Mouse (Mus musculus) limb, embryonic 11.5 days (tissue): ENCODE results near the gene Aldh1b1. TPM values are rescaled to one million over a fixed set of nuclear protein-coding genes. Genes with fewer than 3 reads are reported as not detected.

Experiments used
- ATAC-seq: fragments of 200-750 bp; cut with Nextera tagmentation; 2 replicates; pipeline ENCODE4 v1.8.0; 2017; ENCODE audit warnings: low read depth; ENCODE audit not compliant: insufficient number of reproducible peaks, low FRiP score, low TSS enrichment
- DNase-seq: peaks from one replicate; pipeline ENCODE4 v3.0.0-alpha.2; 2015; ENCODE audit warnings: low spot score
- H3K27ac ChIP-seq: fragments of 300-500 bp; sonication (generic); replicated peaks from 2 replicates; pipeline ENCODE4 v1.5.1; 2014; ENCODE audit warnings: low read depth, mild to moderate bottlenecking, low read length
- H3K27me3 ChIP-seq: fragments of 300-500 bp; sonication (generic); 2 replicates; pipeline ENCODE4 v1.6.1; 2014; ENCODE audit warnings: mild to moderate bottlenecking, low read length, mixed read lengths; ENCODE audit not compliant: control insufficient read depth, insufficient read depth
- H3K36me3 ChIP-seq: fragments of 300-500 bp; sonication (generic); 2 replicates; pipeline ENCODE4 v1.6.1; 2014; ENCODE audit warnings: mild to moderate bottlenecking, low read length, moderate library complexity, mixed read lengths; ENCODE audit not compliant: control insufficient read depth, insufficient read depth
- H3K4me1 ChIP-seq: fragments of 300-500 bp; sonication (generic); 2 replicates; pipeline ENCODE4 v1.6.1; 2014; ENCODE audit warnings: low read length, mixed read lengths; ENCODE audit not compliant: control insufficient read depth, insufficient read depth
- H3K4me2 ChIP-seq: fragments of 300-500 bp; sonication (generic); 2 replicates; pipeline ENCODE4 v1.6.1; 2014; ENCODE audit warnings: low read depth, mild to moderate bottlenecking, moderate library complexity; ENCODE audit not compliant: severe bottlenecking
- H3K4me3 ChIP-seq: fragments of 300-500 bp; sonication (generic); 2 replicates; pipeline ENCODE4 v1.5.1; 2014; ENCODE audit warnings: low read depth, low read length
- H3K9ac ChIP-seq: fragments of 300-500 bp; sonication (generic); 2 replicates; pipeline ENCODE4 v1.6.1; 2014; ENCODE audit warnings: mild to moderate bottlenecking, low read length
- H3K9me3 ChIP-seq: fragments of 300-500 bp; sonication (generic); 2 replicates; pipeline ENCODE4 v1.6.1; 2016; ENCODE audit warnings: low read length; ENCODE audit not compliant: control insufficient read depth
- WGBS: fragments of 180-500 bp; shearing (Covaris S2); extraction: QIAGEN DNeasy Blood & Tissue Kit; methylation state at CpG from one replicate; pipeline ENCODE4 v1.1.7; 2014; 5-methylcytosine and 5-hydroxymethylcytosine counted together
- polyA plus RNA-seq: library from polyadenylated mRNA; unstranded; fragments of >200 nt; fragmentation: Nextera tagmentation; extraction: Ambion mirVana; gene quantifications from 2 replicates; pipeline ENCODE4 v1.2.1, GENCODE M21; 2014

Gene Aldh1b1
- polyA plus RNA-seq, 1 experiment from 2014 or later: 0.99 TPM

GRCm38 (mm10) chr4:45769791-45770637 lies 28.8 kb upstream of the Aldh1b1 start:
- Histone ChIP-seq H3K4me3 (no peak overlapping the region), H3K4me1 (peaks cover 11% of the 10 kb centered on the region; the same call in 1 of the 2 replicates)
- no peak for DNase-seq

GRCm38 (mm10) chr4:45770638-45771033 lies 28.2 kb upstream of the Aldh1b1 start:
- Histone ChIP-seq H3K9me3 (no peaks in the 10 kb centered on the region), H3K4me2 (no peak overlapping the region), H3K27me3 (peaks cover 4% of the 10 kb centered on the region; the same call in 1 of the 2 replicates), H3K9ac (no peak overlapping the region; the same call in 1 of the 2 replicates), H3K27ac (no peak overlapping the region), H3K4me1 (peaks cover 7% of the 10 kb centered on the region; the same call in 1 of the 2 replicates), H3K4me3 (no peak overlapping the region), H3K36me3 (no peaks in the 10 kb centered on the region)
- ATAC-seq: no peak
- WGBS: 9% methylated on average over 4 of the region's 4 CpGs
- DNase-seq: no peak

More at GRCm38 (mm10) chr4:45769791-45770637, 28.8 kb upstream of the Aldh1b1 start:
- Histone ChIP-seq H3K36me3 (no peaks in the 10 kb centered on the region), H3K9ac (no peak overlapping the region), H3K4me2 (no peak overlapping the region), H3K27ac (no peak overlapping the region), H3K9me3 (no peaks in the 10 kb centered on the region), H3K27me3 (peaks cover 8% of the 10 kb centered on the region; the same call in 1 of the 2 replicates)
- 10% methylated on average over 10 of the region's 10 CpGs for WGBS
- no peak for ATAC-seq

GRCm38 (mm10) chr4:45771173-45771572 lies 27.6 kb upstream of the Aldh1b1 start:
- H3K9ac ChIP-seq: no peak overlapping the region
- no peaks in the 10 kb centered on the region for H3K9me3 ChIP-seq
- WGBS: 31% methylated on average over 8 of the region's 8 CpGs
- no peak overlapping the region for H3K4me3 ChIP-seq
- DNase-seq (no peak), ATAC-seq (no peak)
- H3K4me1 ChIP-seq: peaks cover 4% of the 10 kb centered on the region; the same call in 1 of the 2 replicates
- H3K4me2 ChIP-seq: no peak overlapping the region
- H3K27me3 ChIP-seq: peaks cover 4% of the 10 kb centered on the region; the same call in 1 of the 2 replicates
- no peaks in the 10 kb centered on the region for H3K36me3 ChIP-seq
- no peak overlapping the region for H3K27ac ChIP-seq

GRCm38 (mm10) chr4:45771619-45772018 lies 27.2 kb upstream of the Aldh1b1 start:
- ATAC-seq (peak; percentile 54; the same call in 1 of the 2 replicates), DNase-seq (peak; percentile 87)
- H3K27ac ChIP-seq: no peak overlapping the region
- no peaks in the 10 kb centered on the region for H3K9me3 ChIP-seq
- peaks cover 3% of the 10 kb centered on the region; the same call in 1 of the 2 replicates for H3K4me1 ChIP-seq
- H3K4me2 ChIP-seq: no peak overlapping the region
- no peaks in the 10 kb centered on the region for H3K36me3 ChIP-seq
- peaks cover 1% of the 10 kb centered on the region; the same call in 1 of the 2 replicates for H3K27me3 ChIP-seq
- 5% methylated on average over 5 of the region's 5 CpGs for WGBS
- no peak overlapping the region for H3K9ac ChIP-seq
- no peak overlapping the region for H3K4me3 ChIP-seq

- H3K4me1 ChIP-seq: no peaks in the 10 kb centered on the region
- H3K9me3 ChIP-seq: no peaks in the 10 kb centered on the region
- H3K9ac ChIP-seq: no peak overlapping the region
- H3K4me3 ChIP-seq: no peak overlapping the region
- WGBS: 50% methylated on average over 1 of the region's 1 CpGs
- H3K27ac ChIP-seq: no peak overlapping the region
- no peak for ATAC-seq
- H3K36me3 ChIP-seq: no peaks in the 10 kb centered on the region
- H3K27me3 ChIP-seq: no peaks in the 10 kb centered on the region
- DNase-seq: no peak
- H3K4me2 ChIP-seq: no peak overlapping the region
Measured at GRCm38 (mm10) chr4:45783671-45784070, 15.2 kb upstream of the Aldh1b1 start.

GRCm38 (mm10) chr4:45785959-45786358 lies 12.9 kb upstream of the Aldh1b1 start:
- Histone ChIP-seq H3K4me2 (no peak overlapping the region), H3K36me3 (no peaks in the 10 kb centered on the region), H3K9ac (no peak overlapping the region), H3K4me1 (no peaks in the 10 kb centered on the region), H3K27ac (no peak overlapping the region), H3K4me3 (no peak overlapping the region), H3K27me3 (no peaks in the 10 kb centered on the region), H3K9me3 (no peaks in the 10 kb centered on the region)
- DNase-seq: no peak
- ATAC-seq: no peak
- WGBS: 13% methylated on average over 2 of the region's 2 CpGs

GRCm38 (mm10) chr4:45786674-45787073 lies 12.1 kb upstream of the Aldh1b1 start:
- Histone ChIP-seq H3K27me3 (no peaks in the 10 kb centered on the region), H3K4me3 (no peak overlapping the region), H3K9me3 (no peaks in the 10 kb centered on the region), H3K36me3 (no peaks in the 10 kb centered on the region), H3K9ac (no peak overlapping the region), H3K27ac (no peak overlapping the region), H3K4me2 (no peak overlapping the region), H3K4me1 (no peaks in the 10 kb centered on the region)
- 56% methylated on average over 4 of the region's 4 CpGs for WGBS
- no peak for DNase-seq
- no peak for ATAC-seq

GRCm38 (mm10) chr4:45788446-45789081 lies 10.3 kb upstream of the Aldh1b1 start:
- Histone ChIP-seq H3K36me3 (no peaks in the 10 kb centered on the region), H3K4me2 (no peak overlapping the region), H3K9ac (no peak overlapping the region), H3K4me3 (no peak overlapping the region), H3K9me3 (no peaks in the 10 kb centered on the region), H3K27ac (no peak overlapping the region), H3K27me3 (no peaks in the 10 kb centered on the region), H3K4me1 (no peaks in the 10 kb centered on the region)
- DNase-seq: no peak
- ATAC-seq: no peak
- 86% methylated on average over 13 of the region's 13 CpGs for WGBS
